Comparison of ENCODE assay signal across 39 mouse cellular contexts in genomic region chrX:88125612-88126011, GRCm38 (mm10). TPM values are rescaled to one million over a fixed set of nuclear protein-coding genes. Genes with fewer than 3 reads are reported as not detected.
"Had no signal": no experiment of that assay in that cellular context is flagged by ENCODE, and none has a peak within 500 bp of the region (broad histone marks: within the 10 kb centered on the region; RNA-seq: fewer than 3 reads in every experiment).

No protein-coding gene starts in this region.

- ATAC-seq: liver, embryonic 12.5 days; liver, postnatal 0 days; lung, postnatal 0 days; midbrain, embryonic 13.5 days; midbrain, embryonic 15.5 days; midbrain, embryonic 16.5 days had no signal

- H3K27ac ChIP-seq: limb, embryonic 10.5 days; limb, embryonic 12.5 days; limb, embryonic 13.5 days; limb, embryonic 15.5 days; liver, embryonic 12.5 days; liver, embryonic 13.5 days; liver, embryonic 14.5 days; liver, embryonic 15.5 days; lung, embryonic 15.5 days; macrophage; midbrain, embryonic 10.5 days; midbrain, embryonic 12.5 days; midbrain, embryonic 13.5 days; midbrain, embryonic 15.5 days; neural tube, embryonic 12.5 days; neural tube, embryonic 13.5 days had no signal

- H3K27me3 ChIP-seq: limb, embryonic 12.5 days; limb, embryonic 13.5 days; limb, embryonic 15.5 days; liver, embryonic 12.5 days; liver, embryonic 13.5 days; liver, embryonic 15.5 days; lung, embryonic 15.5 days; megakaryocyte, embryonic 14.5 days; midbrain, embryonic 12.5 days; midbrain, embryonic 13.5 days; midbrain, embryonic 15.5 days; neural tube, embryonic 12.5 days; neural tube, embryonic 13.5 days had no signal

- H3K9ac ChIP-seq: limb, embryonic 12.5 days; limb, embryonic 13.5 days; limb, embryonic 15.5 days; liver, embryonic 12.5 days; liver, embryonic 13.5 days; liver, embryonic 14.5 days; liver, embryonic 15.5 days; liver, postnatal 0 days; lung, embryonic 14.5 days; lung, embryonic 15.5 days; midbrain, embryonic 12.5 days; midbrain, embryonic 13.5 days; midbrain, embryonic 15.5 days; neural tube, embryonic 12.5 days; neural tube, embryonic 13.5 days had no signal

- H3K9me3 ChIP-seq: limb, embryonic 10.5 days; limb, embryonic 12.5 days; limb, embryonic 13.5 days; limb, embryonic 15.5 days; liver, embryonic 12.5 days; liver, embryonic 13.5 days; liver, embryonic 15.5 days; lung, embryonic 15.5 days; megakaryocyte, embryonic 14.5 days; midbrain, embryonic 10.5 days; midbrain, embryonic 12.5 days; midbrain, embryonic 13.5 days; midbrain, embryonic 15.5 days; neural tube, embryonic 12.5 days; neural tube, embryonic 13.5 days had no signal

- H3K4me3 ChIP-seq: limb, embryonic 10.5 days; limb, embryonic 12.5 days; limb, embryonic 13.5 days; limb, embryonic 15.5 days; liver, embryonic 12.5 days; liver, embryonic 13.5 days; liver, embryonic 15.5 days; lung, embryonic 15.5 days; megakaryocyte, embryonic 14.5 days; midbrain, embryonic 10.5 days; midbrain, embryonic 12.5 days; midbrain, embryonic 13.5 days; midbrain, embryonic 15.5 days; myocyte; neural tube, embryonic 12.5 days; neural tube, embryonic 13.5 days had no signal

- H3K36me3 ChIP-seq: limb, embryonic 10.5 days; limb, embryonic 12.5 days; limb, embryonic 13.5 days; limb, embryonic 15.5 days; liver, embryonic 12.5 days; liver, embryonic 13.5 days; liver, embryonic 15.5 days; lung, embryonic 15.5 days; midbrain, embryonic 10.5 days; midbrain, embryonic 12.5 days; midbrain, embryonic 13.5 days; midbrain, embryonic 15.5 days; neural tube, embryonic 12.5 days; neural tube, embryonic 13.5 days had no signal

- H3K4me2 ChIP-seq: limb, embryonic 12.5 days; limb, embryonic 13.5 days; limb, embryonic 15.5 days; liver, embryonic 11.5 days; liver, embryonic 12.5 days; liver, embryonic 13.5 days; liver, embryonic 15.5 days; lung, embryonic 14.5 days; lung, embryonic 15.5 days; midbrain, embryonic 11.5 days; midbrain, embryonic 12.5 days; midbrain, embryonic 13.5 days; midbrain, embryonic 15.5 days; neural tube, embryonic 12.5 days; neural tube, embryonic 13.5 days had no signal

- H3K4me1 ChIP-seq: limb, embryonic 10.5 days; limb, embryonic 12.5 days; limb, embryonic 13.5 days; limb, embryonic 15.5 days; liver, embryonic 12.5 days; liver, embryonic 13.5 days; liver, embryonic 15.5 days; lung, embryonic 15.5 days; megakaryocyte, embryonic 14.5 days; midbrain, embryonic 10.5 days; midbrain, embryonic 12.5 days; midbrain, embryonic 13.5 days; midbrain, embryonic 15.5 days; neural tube, embryonic 12.5 days; neural tube, embryonic 13.5 days had no signal

- DNase-seq: left cerebral cortex, postnatal 4 days; liver; liver, embryonic 13.5 days; liver, postnatal 0 days; lung, adult 18-20 months; lung, adult 2 months; lung, embryonic 14.5 days; lung, postnatal 10 days; lung, postnatal 14 days; lung, postnatal 36 days; lung, postnatal 4 days; midbrain, embryonic 14.5 days had no signal

RNA-seq across cellular contexts. Expression of gene Il1rapl1, which starts 10.2 kb away (rescaled TPM):
- total RNA-seq: liver, adult 2 months; megakaryocyte progenitor cell, adult 5-6 weeks; megakaryocyte, adult 5-6 weeks; megakaryocyte-erythroid progenitor cell, adult 5-6 weeks; monocyte, adult 5-6 weeks had no signal
- polyA plus RNA-seq: liver, adult 2 months; liver, embryonic 13.5 days; liver, embryonic 14.5 days; liver, embryonic 15.5 days; liver, embryonic 16.5 days; liver, postnatal 0 days; lung, adult 2 months; lung, postnatal 0 days; macrophage; myocyte had no signal
